9 mouse cellular contexts compared by ENCODE assay signal in the genomic region with DNA sequence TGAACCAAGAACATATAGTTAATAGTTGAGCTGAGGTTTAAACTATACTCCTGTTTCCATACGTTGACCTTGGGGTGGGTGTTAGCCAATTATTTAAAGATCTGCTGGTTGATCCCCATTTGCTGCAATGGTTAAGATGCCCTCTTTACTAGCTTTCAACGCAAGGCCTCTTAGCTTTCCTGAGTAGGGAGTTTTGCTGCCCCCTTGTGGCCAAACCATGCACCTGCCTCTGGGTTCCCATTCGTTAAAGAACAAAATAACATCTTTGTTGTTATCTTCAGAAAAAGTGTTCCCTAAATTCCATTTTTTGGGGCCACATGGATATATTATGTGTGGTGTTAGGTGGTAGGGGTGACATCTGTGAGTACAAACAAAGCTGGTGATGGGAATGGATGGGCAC. TPM values are rescaled to one million over a fixed set of nuclear protein-coding genes. Genes with fewer than 3 reads are reported as not detected.
DNase-seq lines count a peak whose midpoint lies in the region; ATAC-seq lines count a peak whose summit lies in the region.
"Had no signal": no experiment of that assay in that cellular context is flagged by ENCODE, and none has a peak within 500 bp of the region (broad histone marks: within the 10 kb centered on the region; RNA-seq: fewer than 3 reads in every experiment).

No protein-coding gene starts in this region.

- 12% methylated on average over 3 of the region's 3 CpGs for WGBS in liver, embryonic 12.5 days (ENCODE audit: insufficient replicate concordance)

- no peak for ATAC-seq in liver, embryonic 12.5 days

- no peak overlapping the region for H3K9ac ChIP-seq in liver, embryonic 12.5 days
- H3K9ac ChIP-seq: neural tube, embryonic 13.5 days had no signal

- H3K9me3 ChIP-seq in liver, embryonic 12.5 days (replicated peaks): no peaks in the 10 kb centered on the region
- H3K9me3 ChIP-seq: neural tube, embryonic 13.5 days had no signal

- H3K4me2 ChIP-seq in liver, embryonic 12.5 days: no peak overlapping the region
- H3K4me2 ChIP-seq: neural tube, embryonic 13.5 days had no signal

- no peak overlapping the region for H3K4me3 ChIP-seq in liver, embryonic 12.5 days
- H3K4me3 ChIP-seq: neural tube, embryonic 13.5 days had no signal

- H3K4me1 ChIP-seq in liver, embryonic 12.5 days: no peaks in the 10 kb centered on the region
- H3K4me1 ChIP-seq: neural tube, embryonic 13.5 days had no signal

- DNase-seq in liver: peak; percentile 60
- peak; percentile 75 for DNase-seq in adrenal gland, postnatal 10 days
- DNase-seq in embryo, embryonic 11 days: peak; percentile 59
- peak; percentile 76 for DNase-seq in induced T-regulatory cell, adult 2 months (ENCODE audit: low read depth)
- peak; percentile 55 for DNase-seq in left cerebral cortex, postnatal 4 days
- DNase-seq in retina, embryonic 14.5 days (ENCODE audit: low spot score): peak; percentile 74
- peak; percentile 59 to 63 for DNase-seq in thymus, postnatal 36 days

- H3K36me3 ChIP-seq in liver, embryonic 12.5 days: no peaks in the 10 kb centered on the region
- H3K36me3 ChIP-seq: neural tube, embryonic 13.5 days had no signal

- intact Hi-C loops in left cerebral cortex, postnatal 4 days (cut with DNase I): loop anchor here (10.0 kb wide), 1 partner anchor 98 kb away; no protein-coding TSS in a partner anchor

- no peaks in the 10 kb centered on the region for H3K27me3 ChIP-seq in liver, embryonic 12.5 days (replicated peaks)
- H3K27me3 ChIP-seq: neural tube, embryonic 13.5 days had no signal

- no peak overlapping the region for H3K27ac ChIP-seq in liver, embryonic 12.5 days
- H3K27ac ChIP-seq: neural tube, embryonic 13.5 days had no signal

RNA-seq across cellular contexts. Expression of gene Sowahd, which starts 26.0 kb away (rescaled TPM):
- polyA plus RNA-seq in liver, embryonic 12.5 days (2016; fragmentation: Nextera tagmentation; extraction: Ambion mirVana): 0.11 and 0.25 TPM in 2 replicates
- under 1 TPM; 0.27 to 0.30 TPM for total RNA-seq in adrenal gland, postnatal 10 days (2021)
- not detected for total RNA-seq in left cerebral cortex, postnatal 4 days (2021)

RNA-seq across cellular contexts. Expression of gene Sept6, which starts 31.1 kb away (rescaled TPM):
- 6.1 and 6.2 TPM in 2 replicates for polyA plus RNA-seq in liver, embryonic 12.5 days (2016; fragmentation: Nextera tagmentation; extraction: Ambion mirVana)
- total RNA-seq in adrenal gland, postnatal 10 days (2021): 10 to 100 TPM; 15.8 to 22.4 TPM
- total RNA-seq in left cerebral cortex, postnatal 4 days (2021): 10 to 100 TPM; 91.6 to 96.5 TPM
